Mouse (Mus musculus) adrenal gland, postnatal 4 days (tissue): ENCODE results near the gene Fam209. TPM values are rescaled to one million over a fixed set of nuclear protein-coding genes. Genes with fewer than 3 reads are reported as not detected.
A peak's percentile ranks its signal among the peaks of the same experiment; 100 is the strongest.

Experiments
- DNase-seq, 2 experiments: peaks; one replicate each; pipeline ENCODE4 v3.0.0; 2021 to 2022; ENCODE audit warnings: low spot score in 2 of 2, mixed read lengths in 2 of 2
- long read RNA-seq, 2 experiments: library from polyadenylated mRNA; stranded (forward); transcript quantifications; one replicate each; pipeline ENCODE4 v2.0.0; 2021
- total RNA-seq, 2 experiments: library from RNA; stranded (reverse); gene quantifications; 2 replicates each; pipeline ENCODE4 v1.2.3; 2021

Fam209 gene
- total RNA-seq = under 1 TPM in 1 of 2 experiments, not detected in 1; 0.92 TPM
- long read RNA-seq, experiment 1 = 0 reads
- long read RNA-seq, experiment 2 = 0 reads

DNA sequence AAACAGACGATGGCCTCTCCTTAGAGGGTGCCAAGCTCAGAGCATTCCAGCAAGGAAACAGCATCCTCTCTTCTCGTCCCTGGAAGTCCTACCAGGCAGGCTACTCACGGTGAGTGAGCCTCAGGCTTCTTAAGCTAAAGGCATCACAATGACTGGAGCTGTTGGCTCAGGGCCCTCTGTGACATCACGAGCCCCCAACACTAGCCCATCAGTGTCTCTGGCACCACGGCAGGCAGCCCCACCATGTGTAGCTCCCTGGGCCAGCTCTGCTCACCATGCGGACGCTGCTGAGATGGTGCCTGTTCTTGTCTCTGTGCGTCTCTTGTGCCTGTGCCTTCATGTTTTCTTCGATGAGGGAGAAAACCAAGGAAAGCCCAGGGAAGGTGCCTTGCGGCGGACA lies at the start of gene Fam209:
Gene Fam209 (plus strand): TSS at position 203 of the 400 bp plus-strand sequence.
- no peak for DNase-seq

- no peak for DNase-seq
These were observed 41.7 kb upstream of the Fam209 start for GRCm38 (mm10) chr2:172430609-172431008.

- no peak for DNase-seq
These were observed 38.6 kb upstream of the Fam209 start for GRCm38 (mm10) chr2:172433746-172434145.

DNA sequence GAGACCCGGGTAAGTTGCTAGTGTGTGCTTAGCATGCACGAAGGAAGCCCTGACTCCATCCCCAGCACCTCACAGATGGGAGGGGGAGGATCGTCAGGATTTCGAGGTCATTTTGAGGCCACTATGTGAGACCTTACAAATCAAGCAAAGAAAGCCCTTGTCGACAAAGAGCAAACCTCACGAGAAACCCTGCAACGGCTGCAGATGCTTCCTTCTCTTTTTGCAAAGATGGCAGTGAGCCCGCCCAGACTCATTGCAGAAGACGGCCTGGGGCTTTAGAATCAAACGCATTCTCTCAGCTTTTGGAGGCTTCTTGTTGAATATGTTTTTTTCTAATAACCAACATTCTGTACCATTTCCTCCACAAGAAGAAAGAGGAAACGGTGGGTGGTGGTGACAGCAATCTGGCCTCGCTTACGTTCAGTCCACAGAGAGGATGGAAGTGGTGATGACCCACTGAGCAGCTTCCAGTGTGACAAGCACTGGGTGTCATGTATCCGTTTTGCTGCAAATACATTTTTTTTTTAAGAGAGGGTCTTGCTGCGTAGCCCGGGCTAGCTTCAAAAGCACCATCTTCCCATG lies 34.9 kb upstream of the Fam209 start:
- no peak for DNase-seq

DNA sequence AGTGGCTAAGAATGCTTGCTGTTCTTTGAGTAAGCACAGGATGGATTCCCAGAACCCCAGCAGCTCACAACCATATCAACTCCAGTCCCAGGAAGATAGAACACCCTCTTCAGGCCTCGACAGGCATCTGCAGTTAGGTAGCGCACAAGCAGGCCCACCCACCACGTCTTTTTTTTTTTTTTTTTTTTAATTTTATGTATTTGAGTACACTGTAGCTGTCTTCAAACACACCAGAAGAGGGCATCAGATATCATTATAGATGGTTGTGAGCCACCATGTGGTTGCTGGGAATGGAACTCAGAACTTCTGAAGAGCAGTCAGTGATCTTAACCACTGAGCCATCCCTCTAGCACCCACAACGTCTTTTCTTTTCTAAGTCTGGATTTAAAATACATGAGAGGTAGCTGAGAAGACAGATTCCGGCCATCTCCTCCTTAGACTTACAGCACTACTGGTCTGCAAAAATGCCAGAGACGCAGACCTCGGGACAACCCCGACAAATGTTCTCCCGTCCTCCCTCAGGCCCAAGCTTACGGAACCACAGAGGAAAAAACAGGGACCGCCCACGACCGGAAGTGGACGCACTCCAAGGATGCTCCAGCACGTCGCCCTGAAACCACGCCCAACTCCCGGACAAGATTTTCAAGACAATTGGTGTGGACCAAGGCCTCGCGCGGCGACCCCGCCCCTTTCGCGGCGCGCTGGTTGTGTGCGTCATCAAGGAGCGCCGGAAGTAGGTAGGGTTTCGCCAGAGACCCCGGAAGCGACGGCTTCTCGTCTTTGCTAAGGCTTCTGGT lies 32.3 kb upstream of the Fam209 start, which contains the start of gene Rtf2:
Gene Rtf2 (plus strand): TSS at position 714 of the 797 bp plus-strand sequence.
- peak; percentile 99 for DNase-seq

DNA sequence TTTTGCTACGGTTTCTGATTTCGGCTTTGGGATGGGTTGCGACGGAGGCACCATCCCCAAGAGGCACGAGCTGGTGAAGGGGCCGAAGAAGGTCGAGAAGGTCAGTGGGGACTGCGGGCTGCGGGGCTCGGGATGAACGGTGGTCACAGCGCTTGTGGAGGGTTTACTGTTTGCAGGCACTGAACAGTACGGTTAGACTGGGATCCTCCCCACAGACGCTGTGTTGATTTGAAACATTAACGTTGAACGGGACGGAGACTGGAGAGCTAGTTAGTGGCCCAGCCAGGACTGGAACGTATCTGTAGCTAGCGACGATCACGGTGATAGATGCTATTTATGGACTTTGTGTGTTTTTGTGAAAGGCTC lies 31.7 kb upstream of the Fam209 start:
- DNase-seq = no peak

- no peak for DNase-seq
These were observed 31.1 kb upstream of the Fam209 start for GRCm38 (mm10) chr2:172441176-172441575.

GRCm38 (mm10) chr2:172445617-172446016 lies 26.7 kb upstream of the Fam209 start:
- DNase-seq = no peak

- no peak for DNase-seq
These were observed 25.0 kb upstream of the Fam209 start for GRCm38 (mm10) chr2:172447317-172447716.

DNA sequence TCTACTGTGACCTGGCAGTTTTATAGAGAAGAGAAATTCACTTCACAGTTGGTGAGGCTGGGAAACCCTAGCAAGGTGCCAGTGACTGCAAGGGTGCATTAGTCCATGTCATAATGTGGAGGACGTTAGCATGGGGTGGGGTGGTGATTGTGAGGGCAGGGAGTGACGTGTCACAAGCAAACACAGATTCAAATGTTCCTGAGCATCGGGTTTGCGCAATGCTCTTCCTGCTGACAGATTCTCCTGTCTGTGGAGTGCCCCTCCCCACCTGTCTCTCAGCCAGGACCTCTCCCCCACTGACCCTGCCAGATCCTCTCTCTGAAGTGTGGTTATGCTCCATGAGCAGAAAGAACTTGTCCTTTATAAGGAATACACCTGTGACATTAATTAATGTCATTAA lies 24.0 kb upstream of the Fam209 start:
- no peak for DNase-seq

DNA sequence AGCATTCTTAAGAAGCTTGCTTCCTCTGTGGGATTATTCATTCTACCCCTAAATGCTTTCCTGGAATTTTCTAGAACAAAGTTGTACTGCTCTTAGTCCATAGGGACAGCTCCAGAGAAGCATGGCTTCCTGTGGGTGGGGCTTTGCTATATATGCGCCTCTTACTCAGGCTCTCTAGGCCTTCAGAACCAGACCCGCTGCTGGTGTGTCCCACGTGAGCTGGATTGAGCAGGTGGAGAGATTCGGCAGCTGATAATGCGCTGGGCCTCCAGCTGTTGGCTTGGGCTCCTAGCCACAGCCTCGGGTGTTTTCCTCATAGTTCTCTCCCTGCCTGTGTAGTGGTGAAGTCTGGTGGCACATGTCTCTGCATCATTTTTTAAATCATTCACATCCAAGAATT lies 21.7 kb upstream of the Fam209 start:
- no peak for DNase-seq

DNA sequence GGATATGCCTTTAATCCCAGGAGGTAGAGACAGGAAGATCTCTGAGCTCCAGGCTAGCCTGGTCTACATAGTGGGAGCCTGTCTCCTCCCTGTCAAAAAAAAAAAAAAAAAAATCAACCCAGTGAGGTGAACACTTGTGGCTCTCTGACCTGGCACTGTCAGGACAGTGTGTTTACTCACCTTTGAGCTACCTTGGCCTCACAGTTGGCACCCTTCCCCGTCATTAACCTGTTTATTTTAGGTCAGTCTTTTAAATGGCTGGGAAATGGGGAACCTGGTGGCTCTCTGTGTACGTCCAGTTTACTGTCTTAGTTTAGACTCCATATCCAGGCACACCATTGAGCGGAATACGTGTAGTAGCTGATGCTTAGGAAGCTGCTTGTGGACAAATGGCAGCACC lies 20.3 kb upstream of the Fam209 start:
- DNase-seq = no peak

DNA sequence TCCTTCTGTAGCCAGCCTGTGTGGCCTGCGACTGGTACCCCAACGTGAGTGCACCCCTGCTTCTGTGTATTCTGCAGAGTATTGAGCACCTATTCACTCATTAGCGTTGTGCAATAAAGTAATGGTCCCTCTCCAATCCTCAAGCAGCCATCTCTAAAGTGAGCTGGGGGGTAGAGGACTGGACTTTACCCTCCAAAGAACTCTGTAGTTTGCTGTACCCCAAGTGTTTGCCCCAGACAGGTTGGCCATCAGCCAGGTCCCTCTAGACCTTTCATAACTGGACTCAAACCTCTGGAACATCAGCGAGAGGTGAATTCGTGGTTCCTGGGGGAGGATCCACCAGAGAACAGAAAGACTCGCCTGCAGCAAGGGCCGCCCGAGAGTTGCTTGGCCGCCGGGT lies 19.9 kb upstream of the Fam209 start:
- no peak for DNase-seq

- no peak for DNase-seq
These were observed 13.8 kb upstream of the Fam209 start, which contains the start of gene Gcnt7 for GRCm38 (mm10) chr2:172458496-172458895. TSS of gene Gcnt7 (minus strand) at chr2:172458596.

GRCm38 (mm10) chr2:172460647-172461046 lies 11.7 kb upstream of the Fam209 start:
- DNase-seq = no peak

GRCm38 (mm10) chr2:172462813-172463212 lies 9.5 kb upstream of the Fam209 start:
- DNase-seq = no peak

DNA sequence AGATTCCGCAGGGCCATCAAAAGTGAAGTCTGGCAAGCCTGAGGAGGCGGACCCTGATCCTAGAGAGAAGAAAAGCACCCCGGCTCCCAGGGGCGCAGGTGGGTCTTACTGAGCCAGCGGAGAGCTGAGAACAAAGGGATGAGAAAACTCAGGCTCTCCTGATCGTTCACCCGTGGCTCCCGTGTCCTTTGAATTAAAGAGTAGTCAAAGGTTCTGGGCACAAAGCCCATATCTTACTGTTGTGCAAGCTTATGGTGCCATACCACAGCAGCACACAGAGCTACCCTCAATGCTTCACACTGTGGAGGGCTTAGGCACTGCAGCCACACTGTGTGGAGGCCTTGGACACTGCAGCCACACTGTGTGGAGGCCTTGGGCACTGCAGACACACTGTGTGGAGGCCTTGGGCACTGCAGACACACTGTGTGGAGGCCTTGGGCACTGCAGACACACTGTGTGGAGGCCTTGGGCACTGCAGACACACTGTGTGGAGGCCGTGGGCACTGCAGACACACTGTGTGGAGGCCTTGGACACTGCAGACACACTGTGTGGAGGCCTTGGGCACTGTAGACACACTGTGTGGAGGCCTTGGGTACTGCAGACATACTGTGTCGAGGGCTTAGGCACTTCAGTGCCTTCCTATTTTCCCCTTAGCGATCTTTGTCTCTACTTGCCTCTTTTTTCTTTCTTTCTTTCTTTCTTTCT lies 5.7 kb upstream of the Fam209 start:
- no peak for DNase-seq

GRCm38 (mm10) chr2:172467206-172467605 lies 5.1 kb upstream of the Fam209 start:
- DNase-seq = no peak

DNA sequence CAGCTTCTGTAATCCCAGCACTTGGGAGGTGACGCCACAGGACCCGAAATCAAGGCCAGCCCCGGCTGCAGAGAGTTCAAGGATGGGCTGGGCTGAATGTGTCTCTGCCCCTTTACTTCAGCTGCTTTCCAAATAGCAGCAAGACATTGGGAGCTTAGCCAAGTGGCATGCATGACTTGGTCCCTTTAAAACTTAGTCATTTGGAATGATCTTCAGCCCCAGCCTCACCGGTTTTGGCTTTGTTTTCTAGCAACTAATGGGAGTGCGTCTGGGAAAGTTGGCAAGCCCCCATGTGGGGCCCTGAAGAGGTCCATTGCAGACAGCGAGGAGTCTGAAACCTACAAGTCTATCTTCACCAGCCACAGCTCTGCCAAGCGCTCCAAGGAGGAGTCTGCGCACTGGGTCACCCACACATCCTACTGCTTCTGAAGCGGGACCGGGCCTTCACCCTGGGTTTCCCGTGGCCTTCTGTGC lies 3.9 kb upstream of the Fam209 start:
- peak; percentile 20 to 36 for DNase-seq

GRCm38 (mm10) chr2:172473591-172473990 lies 1.3 kb downstream of the Fam209 start:
- DNase-seq = no peak

DNA sequence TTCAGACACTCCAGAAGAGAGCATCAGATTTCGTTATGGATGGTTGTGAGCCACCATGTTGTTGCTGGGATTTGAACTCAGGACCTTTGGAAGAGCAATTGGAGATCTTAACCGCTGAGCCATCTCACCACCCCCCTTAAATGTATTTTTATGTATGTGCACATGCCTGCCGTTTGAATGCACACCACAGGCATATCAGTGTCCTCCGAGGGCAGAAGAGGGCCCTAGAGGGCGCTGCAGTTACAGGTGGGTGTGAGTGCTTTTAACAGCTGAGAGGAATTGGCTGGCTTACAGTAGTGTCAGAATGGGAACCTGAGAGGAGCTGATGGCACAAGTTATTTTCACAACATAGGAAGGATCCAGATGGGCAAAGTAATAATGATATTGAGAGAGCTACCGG lies 2.6 kb downstream of the Fam209 start:
- no peak for DNase-seq

DNA sequence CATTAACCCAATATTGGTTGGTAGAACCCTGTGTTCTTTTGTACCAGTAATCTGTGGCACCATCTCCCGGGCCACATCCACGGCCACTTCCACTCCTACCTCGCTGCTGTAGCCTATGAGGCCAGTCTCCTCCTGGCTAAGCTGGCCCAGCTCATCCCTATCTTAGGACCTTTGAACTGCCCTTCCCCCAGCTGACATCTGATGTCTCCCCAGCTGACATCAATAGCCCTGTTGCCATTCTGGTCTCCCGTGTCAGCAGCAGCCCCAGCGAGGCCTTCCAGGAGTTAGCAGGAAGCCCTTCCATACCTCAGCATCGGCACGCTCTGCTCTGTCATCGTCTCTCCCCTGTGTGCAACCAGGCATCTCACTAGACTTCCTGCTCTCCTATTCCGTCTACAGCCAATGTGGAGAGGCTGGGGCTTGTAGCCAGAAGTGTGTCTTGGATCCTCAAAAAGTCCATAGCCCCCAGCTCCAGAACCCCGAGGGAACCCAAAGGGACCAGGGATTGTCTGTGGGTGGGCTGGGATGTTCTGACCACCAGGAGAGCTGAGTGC lies 4.5 kb downstream of the Fam209 start:
- no peak for DNase-seq
